Mouse (Mus musculus): ENCODE data around the gene Tmem235. TPM values are rescaled to one million over a fixed set of nuclear protein-coding genes. Genes with fewer than 3 reads are reported as not detected.

Tmem235 gene
- total RNA-seq, 2 experiments from 2014 or later, result 0.23 TPM; not detected in 1

Other genes starting within 250 kb of the Tmem235 start
- gene Tnrc6c, start 206.5 kb upstream of the Tmem235 start, total RNA-seq (2021), result 10 to 100 TPM; 53.4 to 55.2 TPM
- 1 to 10 TPM in 1 of 2 experiments, under 1 TPM in 1; 0.60 to 1.1 TPM for gene Tmc8, start 78.7 kb upstream of the Tmem235 start, total RNA-seq (2021)
- 1 to 10 TPM; 4.2 to 6.2 TPM for gene Tmc6, start 78.6 kb upstream of the Tmem235 start, total RNA-seq (2021)
- gene 6030468B19Rik, start 63.1 kb upstream of the Tmem235 start, total RNA-seq (2021), result under 1 TPM in 1 of 2 experiments, not detected in 1; 0.53 TPM
- 1 to 10 TPM; 1.7 to 2.4 TPM for gene Gm20708, start 51.1 kb upstream of the Tmem235 start, total RNA-seq (2021)
- gene Syngr2, start 51.1 kb upstream of the Tmem235 start, total RNA-seq (2021), result 10 to 100 TPM; 11.6 to 14.0 TPM
- 1 to 10 TPM; 4.6 to 6.7 TPM for gene Afmid, start 34.8 kb upstream of the Tmem235 start, total RNA-seq (2021)
- under 1 TPM; 0.60 to 0.94 TPM for gene Tk1, start 34.7 kb upstream of the Tmem235 start, total RNA-seq (2021)
- gene Birc5, start 11.5 kb upstream of the Tmem235 start, total RNA-seq (2021), result 1 to 10 TPM in 1 of 2 experiments, under 1 TPM in 1; 0.62 to 1.2 TPM
- gene Tha1, start 12.7 kb downstream of the Tmem235 start, total RNA-seq (2021), result 1 to 10 TPM; 3.8 to 4.0 TPM
- gene Socs3, start 109.3 kb downstream of the Tmem235 start, total RNA-seq (2021), result 1 to 10 TPM; 3.8 to 4.3 TPM
- gene Pgs1, start 125.5 kb downstream of the Tmem235 start, total RNA-seq (2021), result 10 to 100 TPM; 85.6 to 88.1 TPM

Data from left cerebral cortex, postnatal 25 days (tissue).